Mouse (Mus musculus): ENCODE data around the gene Rin3.

The Rin3 gene

DNA sequence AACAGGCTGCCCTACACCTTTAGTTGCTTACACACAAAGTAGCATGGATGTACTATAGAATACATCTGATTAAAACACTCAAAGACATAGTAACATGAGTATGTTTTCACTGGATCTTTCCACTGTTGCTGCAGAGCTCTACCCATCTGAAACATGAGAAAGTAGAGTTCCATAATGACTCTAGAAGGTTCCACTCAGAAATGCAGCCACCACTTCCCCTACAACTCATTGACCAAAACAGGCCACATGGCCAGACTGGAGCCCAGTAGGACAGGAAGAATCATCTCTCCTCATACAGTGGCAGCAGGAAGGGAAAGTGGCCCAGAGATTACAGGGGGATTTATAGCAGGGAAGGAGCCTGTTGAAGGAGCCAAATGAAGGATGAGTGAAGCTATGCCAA lies 47.9 kb downstream of the Rin3 start:
- DNase-seq (ENCODE audit: low read depth, low spot score) = no peak

DNA sequence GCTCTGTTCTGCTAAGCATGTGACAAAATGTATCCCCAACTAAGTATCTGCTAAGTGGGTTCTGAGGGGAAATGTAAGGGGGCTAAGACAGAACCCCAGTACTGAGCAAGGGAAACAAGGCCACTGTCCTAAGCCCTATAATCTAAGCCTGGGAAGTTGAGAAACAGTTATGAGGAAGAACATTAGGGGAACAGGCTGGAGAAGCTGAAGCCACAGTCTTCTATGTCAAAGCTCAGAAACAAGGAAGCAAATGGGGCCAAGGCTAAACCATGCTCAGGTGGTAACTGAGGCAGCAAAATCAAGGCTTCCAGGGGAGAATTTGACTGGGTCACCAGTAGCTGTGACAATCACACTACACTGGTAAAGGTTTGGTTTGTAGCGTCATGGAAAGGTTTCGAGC lies 50.3 kb downstream of the Rin3 start:
- no peak for DNase-seq (ENCODE audit: low read depth, low spot score)

DNA sequence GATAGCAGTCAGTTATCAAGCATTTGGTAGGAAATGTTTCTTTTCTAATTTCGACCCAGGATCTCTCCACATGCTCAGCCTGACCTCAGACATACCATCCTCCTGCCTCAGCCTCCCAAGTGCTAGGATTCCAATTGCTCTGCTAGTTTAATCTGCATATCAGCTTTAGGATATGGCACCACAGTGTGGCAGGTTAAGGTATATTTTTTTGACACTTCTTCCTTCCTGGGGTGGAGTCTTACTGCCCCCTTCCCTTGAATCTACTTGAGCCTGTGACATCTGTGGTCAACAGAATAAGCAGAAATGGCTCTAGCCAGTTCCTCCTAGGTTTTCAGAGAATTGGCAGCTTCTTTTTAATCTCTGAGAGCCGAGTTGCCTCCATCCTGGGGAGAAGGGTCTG lies 56.2 kb downstream of the Rin3 start:
- DNase-seq (ENCODE audit: low read depth, low spot score) = no peak

DNA sequence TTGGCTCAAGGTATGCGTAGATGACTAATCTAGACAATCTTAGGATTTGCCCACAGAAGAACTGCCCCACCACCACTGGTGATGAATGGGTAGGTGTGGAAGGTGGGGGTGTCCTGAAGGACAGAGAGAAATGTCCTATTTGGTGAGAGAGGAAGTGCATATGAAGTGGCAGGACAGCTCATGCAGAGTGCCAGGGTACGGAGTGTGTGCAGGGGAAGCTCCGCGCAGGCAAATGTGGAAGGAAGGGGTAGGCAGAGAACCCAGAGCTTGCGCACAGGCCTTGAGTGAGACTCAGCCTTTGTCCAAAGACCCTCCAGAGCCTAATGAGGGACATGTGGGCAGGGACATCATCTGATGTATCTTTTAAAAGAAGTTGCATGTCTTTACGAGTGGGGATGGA lies 57.6 kb downstream of the Rin3 start:
- DNase-seq (ENCODE audit: low read depth, low spot score) = no peak

DNA sequence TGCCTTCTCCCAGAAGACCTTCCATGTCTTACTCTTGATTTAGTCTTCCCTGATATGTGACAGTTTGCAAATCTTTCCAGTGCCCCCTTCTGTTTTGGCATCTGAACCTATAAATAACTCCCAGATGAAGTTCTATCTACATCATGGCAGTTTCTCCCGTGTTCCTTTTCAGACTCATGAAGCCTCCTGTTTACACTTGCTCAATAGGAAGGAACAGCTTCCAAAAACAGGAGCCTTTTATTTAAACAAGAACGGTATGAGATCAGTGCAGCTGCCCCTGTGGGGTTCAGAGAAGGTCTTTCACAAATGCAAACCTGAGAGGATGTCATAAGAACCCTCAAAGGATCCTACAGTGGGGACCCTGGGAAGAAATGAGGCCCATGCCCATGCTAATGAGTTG lies 59.3 kb downstream of the Rin3 start:
- no peak for DNase-seq (ENCODE audit: low read depth, low spot score)

DNA sequence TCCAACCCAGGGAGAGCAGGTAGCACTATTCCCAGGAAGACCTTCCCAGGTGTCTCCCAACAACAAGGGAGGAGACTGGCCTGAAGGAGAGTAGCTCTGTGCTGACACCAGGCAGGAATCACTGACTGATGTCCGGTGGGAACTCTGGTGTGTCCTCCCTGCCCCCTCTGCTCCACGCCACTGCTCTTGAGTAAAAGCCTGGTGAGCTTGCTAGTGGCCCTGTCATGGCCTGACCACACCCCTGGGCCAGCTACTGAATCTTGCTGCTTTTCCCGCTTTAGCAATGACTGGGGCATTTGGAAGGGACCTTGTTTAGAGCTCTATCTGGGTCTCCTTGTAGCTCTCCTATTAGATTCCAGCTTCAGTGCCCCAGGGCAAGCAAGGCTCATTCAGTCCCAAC lies 59.8 kb downstream of the Rin3 start:
- no peak for DNase-seq (ENCODE audit: low read depth, low spot score)

DNA sequence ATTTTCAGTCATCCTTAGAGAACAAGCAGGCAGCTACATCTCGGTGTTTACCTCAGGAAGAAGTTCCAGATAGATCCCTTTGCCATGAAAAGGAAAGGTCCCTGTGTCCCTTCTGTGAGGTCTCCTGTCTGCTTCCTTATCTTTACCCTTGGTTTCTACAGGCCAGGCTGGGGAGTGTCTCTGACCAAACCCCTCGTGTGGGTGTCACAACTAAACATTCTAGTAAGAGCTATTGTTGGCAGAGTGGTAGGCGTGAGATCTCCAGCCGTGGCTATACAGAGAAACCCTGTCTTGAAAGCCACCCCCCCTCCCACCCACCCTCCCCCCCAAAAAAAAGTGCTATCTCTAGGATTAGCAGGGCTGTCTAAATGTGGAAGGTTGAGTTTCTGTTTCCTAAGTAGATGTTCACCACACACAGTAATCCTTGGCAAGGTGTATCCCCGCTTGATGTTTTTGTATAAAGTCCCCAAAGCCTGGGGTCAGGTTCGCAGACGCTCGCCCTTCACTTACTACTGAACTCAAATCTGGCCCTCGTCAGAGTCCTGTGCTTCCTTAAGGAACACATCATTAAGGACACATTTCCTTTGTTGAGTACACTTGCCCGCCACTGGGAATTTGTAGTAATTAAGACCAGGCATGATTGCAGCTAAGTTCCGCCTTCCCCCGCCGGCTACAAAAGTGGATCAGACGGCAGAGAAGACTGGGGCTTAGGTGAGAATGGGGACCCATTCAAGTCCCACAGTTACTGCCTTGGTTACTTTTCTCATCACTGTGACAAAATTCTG lies 62.4 kb downstream of the Rin3 start:
- DNase-seq (ENCODE audit: low read depth, low spot score) = no peak

DNA sequence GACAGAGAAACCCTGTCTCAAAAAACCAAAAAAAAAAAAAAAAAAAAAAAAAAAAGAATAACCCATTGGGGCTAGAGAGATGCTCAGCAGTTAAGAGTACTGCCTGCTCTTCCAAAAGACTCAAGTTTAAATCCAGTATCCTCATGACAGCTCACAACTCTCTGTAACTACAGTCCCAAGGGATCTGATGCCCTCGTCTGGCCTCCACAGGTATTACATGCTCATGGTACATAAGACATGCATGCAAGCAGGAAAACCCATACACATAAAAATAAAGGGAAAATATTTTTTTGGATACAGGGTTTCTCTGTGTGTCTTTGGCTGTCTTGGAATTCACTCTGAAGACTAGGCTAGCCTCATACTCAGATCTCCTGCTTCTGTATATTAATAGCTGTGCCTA lies 63.7 kb downstream of the Rin3 start:
- no peak for DNase-seq (ENCODE audit: low read depth, low spot score)

- DNase-seq (ENCODE audit: low read depth, low spot score) = no peak
Observed at GRCm38 (mm10) chr12:102348447-102348846, 65.6 kb downstream of the Rin3 start.

GRCm38 (mm10) chr12:102350997-102351396 lies 68.1 kb downstream of the Rin3 start:
- no peak for DNase-seq (ENCODE audit: low read depth, low spot score)

GRCm38 (mm10) chr12:102354126-102354984 lies 71.5 kb downstream of the Rin3 start:
- DNase-seq (ENCODE audit: low read depth, low spot score) = no peak

GRCm38 (mm10) chr12:102355784-102356183 lies 72.9 kb downstream of the Rin3 start:
- no peak for DNase-seq (ENCODE audit: low read depth, low spot score)

DNA sequence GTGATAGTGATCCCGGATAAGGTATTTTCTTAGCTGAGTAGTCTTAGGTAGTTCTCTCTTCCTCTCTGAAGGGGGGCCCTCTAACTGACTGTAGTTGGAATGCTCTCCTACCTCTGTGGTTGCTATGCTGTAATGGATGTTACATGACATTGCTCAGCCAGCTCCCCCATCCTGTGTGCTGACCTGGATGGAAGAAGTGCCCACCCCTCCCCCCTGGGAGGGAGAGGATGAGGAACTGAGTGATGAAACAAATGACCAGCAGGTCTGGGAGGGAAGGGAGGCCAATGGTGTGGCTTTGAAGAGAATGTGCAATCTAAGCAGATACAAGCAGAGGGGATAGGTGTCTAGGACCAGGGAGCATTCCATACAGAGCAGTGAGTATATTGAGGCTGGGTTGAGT lies 73.9 kb downstream of the Rin3 start:
- DNase-seq (ENCODE audit: low read depth, low spot score) = no peak

- no peak for DNase-seq (ENCODE audit: low read depth, low spot score)
Observed at GRCm38 (mm10) chr12:102359390-102359789, 76.5 kb downstream of the Rin3 start.

DNA sequence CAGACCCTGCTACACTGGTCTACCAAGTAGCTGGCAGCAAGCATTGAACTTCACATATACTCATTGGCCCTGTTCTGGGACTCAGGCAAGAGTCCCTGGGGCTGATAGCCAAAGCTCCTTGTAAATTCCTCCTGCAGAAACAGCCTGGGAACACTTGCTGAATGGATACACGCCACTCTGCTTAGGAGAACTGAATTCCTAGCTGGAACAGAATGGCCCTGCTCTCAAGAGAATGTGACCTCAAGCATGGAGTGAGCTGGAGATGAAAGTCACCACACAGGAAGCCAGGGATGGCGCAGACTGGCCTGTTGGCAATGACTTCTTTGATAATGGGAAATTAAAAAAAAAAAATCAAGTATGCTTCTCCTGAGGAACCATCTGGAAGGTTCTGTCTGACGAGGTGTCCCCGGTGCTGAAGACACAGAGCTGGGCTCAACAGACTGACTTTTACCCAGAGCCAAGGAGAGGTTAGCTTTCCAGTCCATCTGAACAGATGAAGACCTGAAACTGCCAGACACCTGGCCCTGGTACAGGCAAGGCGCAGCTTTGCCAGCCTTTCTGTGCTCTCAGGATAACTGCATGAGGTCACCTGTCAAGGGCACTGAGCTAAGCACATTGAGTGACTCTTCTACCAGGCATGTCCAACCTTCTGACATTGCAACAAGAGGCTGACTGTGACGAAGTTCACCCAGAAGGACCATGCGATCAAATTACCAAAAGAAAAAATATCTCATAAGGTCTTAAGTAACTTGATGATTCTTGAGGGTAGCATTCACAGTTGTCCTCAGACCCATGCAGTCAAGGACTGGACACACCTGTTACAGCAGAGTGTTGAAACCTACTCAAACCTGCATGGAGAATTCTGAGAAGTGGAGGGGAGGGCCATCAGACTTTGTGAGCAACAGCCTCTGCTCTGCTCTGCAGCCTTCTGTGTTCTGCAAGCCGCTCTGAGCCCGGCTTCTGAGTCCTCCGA lies 78.6 kb downstream of the Rin3 start:
- no peak for DNase-seq (ENCODE audit: low read depth, low spot score)

GRCm38 (mm10) chr12:102365016-102365415 lies 82.2 kb downstream of the Rin3 start:
- DNase-seq (ENCODE audit: low read depth, low spot score) = no peak

DNA sequence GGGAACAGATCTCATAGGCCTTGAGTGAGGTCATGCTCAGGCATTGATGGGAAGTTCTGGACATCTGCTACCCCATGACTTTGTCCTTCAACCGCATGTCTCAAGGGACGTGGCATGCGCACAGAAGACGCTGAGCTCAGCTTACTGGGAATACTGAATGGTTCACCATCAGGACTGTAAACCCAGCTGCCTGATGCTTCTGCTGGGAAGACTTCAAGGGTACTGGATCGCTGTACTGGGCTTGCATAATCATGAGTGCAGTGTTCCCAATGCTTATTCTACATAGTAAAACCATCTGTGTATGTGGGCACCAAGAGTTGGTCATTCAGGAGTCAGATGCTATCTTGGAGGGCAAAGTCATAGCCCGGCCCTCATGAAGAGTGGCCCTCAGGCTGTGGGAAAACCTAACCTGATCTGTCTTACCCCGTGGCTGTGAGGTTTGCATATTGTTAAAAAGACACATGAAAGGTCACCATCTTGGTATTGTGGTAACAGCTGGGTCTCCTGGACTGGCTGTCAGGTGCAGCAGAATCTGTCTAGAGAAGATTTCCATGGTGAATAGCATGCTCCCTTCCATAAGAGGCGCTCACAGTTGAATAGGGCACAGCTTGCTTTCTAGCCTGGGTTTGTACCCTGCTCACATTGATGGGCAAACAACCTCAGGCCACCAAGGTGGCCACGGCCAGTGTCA lies 83.4 kb downstream of the Rin3 start:
- no peak for DNase-seq (ENCODE audit: low read depth, low spot score)

DNA sequence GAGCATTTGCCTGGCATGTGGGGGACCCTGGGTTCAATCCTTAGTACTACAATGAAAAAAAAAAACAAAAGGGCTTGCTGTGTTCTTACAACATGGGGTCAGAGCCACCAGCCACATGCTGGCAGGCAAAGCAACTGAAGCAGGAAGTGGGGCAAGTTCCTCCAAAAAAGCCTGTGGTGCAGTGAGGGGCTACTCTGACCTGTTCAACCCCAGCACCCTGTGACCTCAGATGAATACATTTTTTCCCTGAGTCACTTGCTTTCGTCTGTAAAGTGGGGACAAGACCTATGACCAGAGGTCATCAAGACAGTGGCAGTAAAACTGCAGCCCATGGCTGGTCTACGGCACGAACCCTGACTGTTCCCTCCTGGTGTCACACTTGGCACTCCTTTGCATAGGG lies 84.2 kb downstream of the Rin3 start:
- no peak for DNase-seq (ENCODE audit: low read depth, low spot score)

DNA sequence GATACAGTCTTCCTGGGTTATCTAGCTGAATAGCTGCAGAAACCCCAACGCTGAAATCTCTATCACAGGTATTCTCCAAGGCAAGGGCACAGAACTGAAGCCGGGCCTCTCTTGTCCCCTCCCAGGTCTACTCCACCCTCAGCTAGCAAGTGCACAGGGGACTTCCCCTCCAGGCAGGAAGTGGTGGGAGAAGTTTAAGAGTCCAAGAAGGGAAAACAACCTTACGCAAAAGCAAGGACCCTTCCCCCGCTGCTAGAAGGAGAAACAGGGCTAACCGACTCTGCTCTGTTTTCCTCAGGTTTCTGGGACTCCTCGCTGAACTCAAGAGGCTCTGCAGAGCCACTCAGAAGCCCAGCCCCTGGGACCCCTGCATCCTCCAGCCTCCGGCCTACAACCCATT lies 85.2 kb downstream of the Rin3 start:
- DNase-seq (ENCODE audit: low read depth, low spot score) = no peak

DNA sequence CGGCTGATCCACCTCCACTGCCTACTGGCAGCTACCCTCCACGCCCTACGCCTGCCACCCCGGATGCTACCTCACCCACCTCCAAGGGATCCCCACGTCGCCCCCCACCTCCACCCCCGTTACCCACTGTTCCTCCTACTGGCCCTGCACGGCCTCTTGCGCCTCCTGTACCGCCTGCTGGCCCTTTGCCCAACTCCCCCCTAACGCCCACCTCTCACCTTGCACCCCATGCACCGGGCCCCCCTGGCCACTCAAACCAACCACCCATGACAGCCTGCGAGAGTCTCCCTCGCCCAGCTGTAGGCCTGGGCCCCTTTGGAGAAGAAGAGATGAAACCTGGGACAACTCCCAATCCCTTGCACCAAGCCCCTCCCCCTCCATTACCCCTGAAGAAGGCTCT lies 85.7 kb downstream of the Rin3 start:
- no peak for DNase-seq (ENCODE audit: low read depth, low spot score)

Measured in telencephalon, adult 2 months (tissue).